Mouse (Mus musculus): ENCODE measurements around the gene Ndufb8. TPM values are rescaled to one million over a fixed set of nuclear protein-coding genes. Genes with fewer than 3 reads are reported as not detected.
A peak's percentile ranks its signal among the peaks of the same experiment; 100 is the strongest.

Gene Ndufb8
- polyA plus RNA-seq, 1 experiment from 2014 or later: 681 TPM

DNA sequence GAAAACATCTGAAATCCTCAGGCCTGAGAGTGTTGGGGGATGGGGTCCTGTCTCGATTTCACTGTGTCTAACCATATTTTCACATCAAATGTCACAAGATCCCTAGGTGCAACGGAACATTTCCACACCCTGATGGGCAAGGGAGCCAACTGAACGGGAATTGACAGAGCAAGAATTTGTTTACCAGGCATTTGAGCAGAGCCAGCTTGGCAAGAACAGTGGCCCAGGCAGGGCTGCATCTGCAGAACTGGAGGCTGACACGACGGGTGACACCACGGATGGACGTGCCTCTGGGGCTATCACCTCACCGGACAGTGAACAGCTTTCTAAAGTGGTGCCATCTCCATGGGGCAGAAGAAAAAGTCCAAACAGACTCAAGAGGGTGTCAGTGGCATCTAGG lies 17.8 kb downstream of the Ndufb8 start:
- POLR2A ChIA-PET: interaction anchor here (0.9 kb wide), 1 partner anchor 19 kb away, joined by 3 read pairs; no protein-coding TSS in a partner anchor
- no peak for DNase-seq (ENCODE audit: low read depth, low spot score)
- TF ChIP-seq CTCF (IDR thresholded peaks at IDR 0.05): no peak
- in situ Hi-C loops (cut with MboI; ENCODE audit: low pct_unique_long_range_greater_than_20kb): loop anchor here (5.0 kb wide), 1 partner anchor 165 kb away; no protein-coding TSS in a partner anchor
- H3K27me3 ChIP-seq: peaks cover 3% of the 10 kb centered on the region
- CTCF ChIA-PET: no interaction called here
- ATAC-seq: no peak

- peak; percentile 82 for TF ChIP-seq CTCF (IDR thresholded peaks at IDR 0.05)
- ATAC-seq (no peak), DNase-seq (ENCODE audit: low read depth, low spot score) (no peak)
- ChIA-PET POLR2A (no interaction called here), CTCF (interaction anchor here (0.8 to 8.0 kb wide), 6 partner anchors 12 to 76 kb away, joined by 3 to 58 read pairs (median 4); no protein-coding TSS in a partner anchor)
- in situ Hi-C loops (cut with MboI; ENCODE audit: low pct_unique_long_range_greater_than_20kb): loop anchor here (5.0 kb wide), 1 partner anchor 163 kb away; no protein-coding TSS in a partner anchor
- peaks cover 3% of the 10 kb centered on the region for H3K27me3 ChIP-seq
Measured at GRCm38 (mm10) chr19:44535376-44535775, 19.9 kb downstream of the Ndufb8 start.

- no peak for ATAC-seq
- ChIA-PET POLR2A (interaction anchor here (1.4 kb wide), 1 partner anchor 11 kb away, joined by 3 read pairs; no protein-coding TSS in a partner anchor), CTCF (interaction anchor here (0.8 to 8.0 kb wide), 5 partner anchors 14 to 55 kb away, joined by 3 to 58 read pairs (median 3); partner anchors contain the start of gene Sec31b)
- no peak for TF ChIP-seq CTCF (IDR thresholded peaks at IDR 0.05)
- H3K27me3 ChIP-seq: peaks cover 1% of the 10 kb centered on the region
- in situ Hi-C loops (cut with MboI; ENCODE audit: low pct_unique_long_range_greater_than_20kb): no loop called here
- DNase-seq (ENCODE audit: low read depth, low spot score): no peak
Measured at GRCm38 (mm10) chr19:44530018-44530417, 25.2 kb downstream of the Ndufb8 start.

- ChIA-PET POLR2A (no interaction called here), CTCF (interaction anchor here (1.8 kb wide), 1 partner anchor 52 kb away, joined by 5 read pairs; no protein-coding TSS in a partner anchor)
- H3K27me3 ChIP-seq: no peaks in the 10 kb centered on the region
- ATAC-seq (no peak), DNase-seq (ENCODE audit: low read depth, low spot score) (no peak)
- TF ChIP-seq CTCF (IDR thresholded peaks at IDR 0.05): no peak
- in situ Hi-C loops (cut with MboI; ENCODE audit: low pct_unique_long_range_greater_than_20kb): no loop called here
Measured at GRCm38 (mm10) chr19:44525551-44526205, 29.6 kb downstream of the Ndufb8 start.

DNA sequence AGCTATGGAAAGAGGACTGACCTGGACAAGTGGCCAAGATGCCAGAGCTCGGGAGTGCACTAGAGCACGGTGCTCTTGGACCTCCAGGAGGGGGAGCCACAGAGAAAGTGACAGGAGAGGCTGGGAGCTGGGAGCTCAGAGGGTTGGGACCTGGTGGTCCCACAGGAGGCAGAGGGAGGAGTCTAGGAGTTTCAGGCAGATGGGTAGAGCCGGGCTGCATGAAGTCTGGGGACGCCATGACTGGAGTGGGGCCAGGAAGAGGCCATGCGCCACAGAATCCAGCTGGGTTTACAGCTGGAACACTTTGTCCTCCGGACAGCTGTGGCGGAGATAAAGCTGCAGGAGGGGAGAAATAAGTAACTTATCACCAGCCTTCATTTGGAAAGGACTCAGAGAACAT lies 36.1 kb downstream of the Ndufb8 start:
- no peaks in the 10 kb centered on the region for H3K27me3 ChIP-seq
- CTCF ChIA-PET: interaction anchor here (1.6 to 2.6 kb wide), 2 partner anchors 14 to 43 kb away, joined by 9 to 24 read pairs; no protein-coding TSS in a partner anchor
- DNase-seq (ENCODE audit: low read depth, low spot score): no peak
- no peak for ATAC-seq
- TF ChIP-seq CTCF (IDR thresholded peaks at IDR 0.05): no peak
- in situ Hi-C loops (cut with MboI; ENCODE audit: low pct_unique_long_range_greater_than_20kb): no loop called here
- POLR2A ChIA-PET: interaction anchor here (1.0 kb wide), 1 partner anchor 18 kb away, joined by 3 read pairs; no protein-coding TSS in a partner anchor

DNA sequence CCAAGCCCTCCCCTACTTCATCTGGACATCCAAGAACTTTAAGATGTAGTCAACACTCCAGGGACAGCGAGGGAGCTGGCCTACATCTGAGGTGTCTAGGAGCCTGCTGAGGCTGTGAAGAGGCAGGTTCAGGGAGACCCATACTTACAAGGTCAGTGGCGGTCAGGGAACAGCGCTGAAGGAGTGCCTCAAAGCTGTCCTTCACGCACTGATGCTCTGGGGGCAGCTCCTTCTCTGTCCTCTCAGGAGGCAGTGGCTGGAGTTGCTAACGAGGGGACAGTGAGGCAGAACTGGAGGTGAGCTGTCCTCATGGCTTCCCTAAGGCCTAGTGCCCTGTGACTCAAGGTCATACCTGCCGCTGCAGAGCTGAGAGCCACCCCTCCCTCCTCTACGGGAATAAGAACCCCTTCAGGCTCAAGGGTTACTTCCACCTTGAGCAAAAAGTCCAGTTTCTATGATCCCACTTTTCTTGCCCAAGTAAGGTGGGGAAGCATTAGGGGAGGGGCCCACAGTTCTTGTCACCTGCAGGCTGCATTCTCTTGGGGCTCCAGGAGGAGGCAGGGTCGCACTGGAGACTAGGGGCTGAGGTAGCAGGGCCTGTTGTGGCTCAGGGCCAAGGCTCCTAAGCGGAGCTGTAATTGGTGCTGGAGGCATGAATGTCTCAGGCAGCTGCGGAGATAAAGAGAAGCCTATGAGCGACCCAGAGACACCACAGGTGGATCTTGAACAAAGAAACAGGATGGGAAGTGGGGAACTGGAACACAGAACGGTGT lies 37.1 kb downstream of the Ndufb8 start:
- ChIA-PET CTCF (interaction anchor here (0.8 to 2.6 kb wide), 6 partner anchors 9 to 42 kb away, joined by 3 to 24 read pairs (median 4); partner anchors contain the start of gene Sec31b), POLR2A (interaction anchor here (0.5 to 1.0 kb wide), 2 partner anchors 19 to 235 kb away, joined by 3 to 5 read pairs; no protein-coding TSS in a partner anchor)
- in situ Hi-C loops (cut with MboI; ENCODE audit: low pct_unique_long_range_greater_than_20kb): no loop called here
- H3K27me3 ChIP-seq: no peaks in the 10 kb centered on the region
- no peak for TF ChIP-seq CTCF (IDR thresholded peaks at IDR 0.05)
- DNase-seq (ENCODE audit: low read depth, low spot score): no peak
- ATAC-seq: no peak

DNA sequence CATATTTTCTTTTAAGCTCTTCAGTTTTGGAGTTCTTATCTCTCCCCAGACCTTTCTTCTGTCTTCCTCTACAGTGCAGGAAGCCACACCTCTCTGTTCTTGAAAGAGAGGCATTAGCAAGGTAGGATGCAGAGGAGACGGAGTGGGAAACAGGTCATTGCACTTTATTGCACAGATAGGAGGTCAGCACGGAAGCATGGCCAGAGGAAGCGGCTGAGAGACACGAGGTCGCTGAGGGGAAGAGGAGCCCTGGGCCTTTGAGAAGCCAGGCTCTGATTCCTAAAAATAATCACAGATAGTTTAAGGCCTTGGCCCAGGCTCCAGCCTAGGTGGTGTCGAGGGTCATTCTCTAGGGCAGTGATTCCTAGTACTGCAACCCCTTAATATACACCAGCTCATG lies 39.5 kb downstream of the Ndufb8 start:
- CTCF ChIA-PET: interaction anchor here (0.7 to 1.4 kb wide), 3 partner anchors 28 to 42 kb away, joined by 3 to 4 read pairs (median 3); no protein-coding TSS in a partner anchor

DNA sequence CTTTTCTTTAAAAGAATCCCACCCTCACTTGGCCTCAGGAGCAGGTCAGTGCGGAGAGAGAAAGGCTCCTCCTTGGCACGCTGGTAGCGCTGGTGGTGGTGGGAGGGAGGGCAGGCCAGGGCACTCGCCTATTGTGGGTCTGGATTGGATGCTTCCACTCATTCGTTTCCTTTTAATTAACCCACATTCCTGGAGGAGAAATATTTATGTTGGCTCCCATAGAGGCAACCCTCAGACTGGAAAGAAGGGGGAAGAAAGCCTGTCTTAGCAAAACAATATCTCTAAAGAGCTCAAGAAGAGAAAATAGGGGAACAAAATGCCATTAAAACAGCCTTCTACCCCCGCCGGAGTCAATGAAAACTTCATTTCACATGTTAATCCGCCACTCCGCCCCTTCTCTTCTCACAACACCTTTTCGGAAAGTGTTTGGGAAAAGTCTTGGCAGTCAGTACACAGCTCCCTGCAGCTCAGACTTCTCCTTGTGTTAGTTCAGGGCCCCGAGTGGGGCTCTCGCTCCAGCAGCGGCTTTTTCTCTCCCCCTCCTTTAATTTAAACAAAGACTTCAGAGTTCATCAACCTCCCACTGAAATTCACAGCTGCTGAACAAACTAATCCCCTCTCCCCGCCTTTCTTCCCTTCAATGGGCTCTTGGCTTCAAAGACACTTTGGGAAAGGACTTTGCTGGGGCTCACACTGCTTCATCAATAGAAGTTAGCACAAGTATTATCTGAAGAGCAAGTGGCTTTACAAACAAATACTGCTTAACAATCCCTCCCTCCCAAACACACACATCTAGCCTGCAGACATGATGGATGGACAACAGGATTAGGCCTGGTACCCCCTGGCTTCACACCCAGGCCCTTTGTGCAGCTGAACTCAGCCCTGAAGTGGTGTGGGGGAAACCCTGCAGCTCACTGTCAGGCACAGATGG lies 40.5 kb downstream of the Ndufb8 start:
- ATAC-seq: peak; percentile 75
- H3K27me3 ChIP-seq: peaks cover 4% of the 10 kb centered on the region
- in situ Hi-C loops (cut with MboI; ENCODE audit: low pct_unique_long_range_greater_than_20kb): no loop called here

More for the DNA sequence above, 39.5 kb downstream of the Ndufb8 start:
- H3K27me3 ChIP-seq: peaks cover 4% of the 10 kb centered on the region
- no peak for ATAC-seq
- TF ChIP-seq CTCF (IDR thresholded peaks at IDR 0.05): no peak
- no peak for DNase-seq (ENCODE audit: low read depth, low spot score)
- in situ Hi-C loops (cut with MboI; ENCODE audit: low pct_unique_long_range_greater_than_20kb): no loop called here
- POLR2A ChIA-PET: no interaction called here

GRCm38 (mm10) chr19:44513921-44514482 lies 41.2 kb downstream of the Ndufb8 start:
- in situ Hi-C loops (cut with MboI; ENCODE audit: low pct_unique_long_range_greater_than_20kb): no loop called here
- DNase-seq (ENCODE audit: low read depth, low spot score) (no peak), ATAC-seq (no peak)
- ChIA-PET POLR2A (interaction anchor here (0.6 to 1.6 kb wide), 2 partner anchors 9 to 605 kb away, joined by 3 to 4 read pairs; no protein-coding TSS in a partner anchor), CTCF (interaction anchor here (1.0 to 1.4 kb wide), 3 partner anchors 13 to 16 kb away, joined by 3 to 7 read pairs (median 6); no protein-coding TSS in a partner anchor)
- peaks cover 10% of the 10 kb centered on the region for H3K27me3 ChIP-seq
- no peak for TF ChIP-seq CTCF (IDR thresholded peaks at IDR 0.05)

More for the DNA sequence above, 40.5 kb downstream of the Ndufb8 start:
- ChIA-PET CTCF (interaction anchor here (1.0 to 1.4 kb wide), 2 partner anchors 15 to 29 kb away, joined by 4 to 6 read pairs; no protein-coding TSS in a partner anchor), POLR2A (interaction anchor here (0.6 to 1.6 kb wide), 2 partner anchors 8 to 292 kb away, joined by 3 to 4 read pairs; no protein-coding TSS in a partner anchor)
- TF ChIP-seq CTCF (IDR thresholded peaks at IDR 0.05): no peak
- peak; percentile 46 for DNase-seq (ENCODE audit: low read depth, low spot score)

Measured in Patski (cell line).